ENCODE assay signal across 9 mouse cellular contexts in the genomic region with DNA sequence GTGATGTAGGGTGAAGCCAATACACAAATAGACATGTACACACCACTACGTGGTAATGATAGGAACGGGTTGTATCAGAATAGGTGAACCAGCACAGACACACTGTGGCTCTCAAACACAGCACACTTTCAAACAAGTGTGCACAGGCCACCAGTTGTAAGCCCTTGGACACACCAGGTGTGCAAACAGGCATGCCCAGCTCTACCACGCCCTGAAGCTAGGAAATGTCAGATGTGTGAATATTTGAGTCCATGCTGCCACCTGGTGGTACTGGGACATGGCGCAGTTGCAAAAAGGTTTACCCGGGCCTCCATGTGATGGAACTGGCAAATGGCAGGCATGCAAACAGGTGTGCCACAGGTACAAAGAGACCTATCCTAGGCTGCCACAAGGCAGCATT. TPM values are rescaled to one million over a fixed set of nuclear protein-coding genes. Genes with fewer than 3 reads are reported as not detected.
DNase-seq lines count a peak whose midpoint lies in the region; ATAC-seq lines count a peak whose summit lies in the region.
"Had no signal": no experiment of that assay in that cellular context is flagged by ENCODE, and none has a peak within 500 bp of the region (broad histone marks: within the 10 kb centered on the region; RNA-seq: fewer than 3 reads in every experiment).

No protein-coding gene starts in this region.

- peak; percentile 11 for DNase-seq in gastrocnemius, adult 18-20 months (ENCODE audit: low spot score)
- DNase-seq in gastrocnemius, postnatal 25 days: no peak
- peak; percentile 53 for DNase-seq in adipocyte (ENCODE audit: low spot score)
- peak; percentile 49 for DNase-seq in embryo, embryonic 9.5 days (ENCODE audit: extremely low spot score)
- DNase-seq in hindbrain, embryonic 14.5 days (ENCODE audit: low spot score): peak; percentile 64
- peak; percentile 25 for DNase-seq in layer of hippocampus, adult 9-11 months
- peak; percentile 25 for DNase-seq in lung, postnatal 14 days
- DNase-seq in right cerebral cortex, adult 2 months (ENCODE audit: low spot score in 2 of 2): peak; percentile 58 to 62

- H3K4me1 ChIP-seq in hindbrain, embryonic 14.5 days (replicated peaks; ENCODE audit: control insufficient read depth, insufficient read depth, low read length): no peaks in the 10 kb centered on the region
- H3K4me1 ChIP-seq: limb, embryonic 15.5 days had no signal

- H3K4me3 ChIP-seq in hindbrain, embryonic 14.5 days (replicated peaks; ENCODE audit: low read length): no peak overlapping the region
- H3K4me3 ChIP-seq: limb, embryonic 15.5 days had no signal

- no peaks in the 10 kb centered on the region for H3K27me3 ChIP-seq in hindbrain, embryonic 14.5 days (ENCODE audit: control insufficient read depth, insufficient read depth, low read length)
- H3K27me3 ChIP-seq: limb, embryonic 15.5 days had no signal

- H3K27ac ChIP-seq in hindbrain, embryonic 14.5 days: no peak overlapping the region
- H3K27ac ChIP-seq: limb, embryonic 15.5 days had no signal

- H3K9me3 ChIP-seq in hindbrain, embryonic 14.5 days (ENCODE audit: control insufficient read depth, low read length): no peaks in the 10 kb centered on the region
- H3K9me3 ChIP-seq: limb, embryonic 15.5 days had no signal

- ATAC-seq in hindbrain, embryonic 14.5 days (ENCODE audit: low FRiP score): peak; percentile 44

- no peak overlapping the region for H3K9ac ChIP-seq in hindbrain, embryonic 14.5 days
- H3K9ac ChIP-seq: limb, embryonic 15.5 days had no signal

- no peaks in the 10 kb centered on the region for H3K36me3 ChIP-seq in hindbrain, embryonic 14.5 days (replicated peaks; ENCODE audit: control insufficient read depth, insufficient read depth)
- H3K36me3 ChIP-seq: limb, embryonic 15.5 days had no signal

- 61% methylated on average over 5 of the region's 5 CpGs for WGBS in hindbrain, embryonic 14.5 days

- H3K4me2 ChIP-seq in hindbrain, embryonic 14.5 days (replicated peaks): no peak overlapping the region
- H3K4me2 ChIP-seq: limb, embryonic 15.5 days had no signal

RNA-seq across cellular contexts. Expression of gene Kdm4c, which starts 10.9 kb away (rescaled TPM):
- total RNA-seq in gastrocnemius, adult 18-20 months (2021): 1 to 10 TPM; 7.6 to 8.3 TPM
- total RNA-seq in gastrocnemius, postnatal 25 days (2021): 1 to 10 TPM; 6.5 to 9.0 TPM
- 19.4 and 19.8 TPM in 2 replicates for polyA plus RNA-seq in hindbrain, embryonic 14.5 days (2014; fragmentation: Nextera tagmentation; extraction: Ambion mirVana)
